Mouse (Mus musculus) cerebellum, adult (tissue): Measurements from ENCODE around the gene Sema4b.
A peak's percentile ranks its signal among the peaks of the same experiment; 100 is the strongest.

Experiments
- ATAC-seq: cut with Nextera tagmentation; 2 replicates; pipeline ENCODE4 v1.9.2; 2017; ENCODE audit warnings: mild to moderate bottlenecking, moderate library complexity, mixed read lengths; ENCODE audit not compliant: insufficient number of reproducible peaks, low FRiP score, low TSS enrichment

The Sema4b gene

GRCm38 (mm10) chr7:80186531-80187296, at the start of gene Sema4b:
Gene Sema4b, plus strand, starts transcription at chr7:80186841.
- peak; percentile 88 for ATAC-seq

GRCm38 (mm10) chr7:80138375-80138774, 48.3 kb upstream of the Sema4b start:
- no peak for ATAC-seq

- ATAC-seq = 0 out of 2 replicates have a peak, but pooled peaks have one; percentile 40
Measured at GRCm38 (mm10) chr7:80140815-80141214, 45.8 kb upstream of the Sema4b start.

GRCm38 (mm10) chr7:80143331-80144273, 43.0 kb upstream of the Sema4b start:
- ATAC-seq = no peak

- ATAC-seq = no peak
Measured at GRCm38 (mm10) chr7:80144695-80145094, 41.9 kb upstream of the Sema4b start.

GRCm38 (mm10) chr7:80146077-80146476, 40.6 kb upstream of the Sema4b start:
- no peak for ATAC-seq

- ATAC-seq = no peak
Measured at GRCm38 (mm10) chr7:80149356-80149755, 37.3 kb upstream of the Sema4b start.

- no peak for ATAC-seq
Measured at GRCm38 (mm10) chr7:80152152-80152551, 34.5 kb upstream of the Sema4b start.

GRCm38 (mm10) chr7:80152756-80153155, 33.9 kb upstream of the Sema4b start:
- no peak for ATAC-seq

GRCm38 (mm10) chr7:80154689-80155088, 32.0 kb upstream of the Sema4b start:
- ATAC-seq = no peak

GRCm38 (mm10) chr7:80156711-80157227, 29.9 kb upstream of the Sema4b start:
- ATAC-seq = no peak; the same call in 1 of the 2 replicates

- ATAC-seq = no peak
Measured at GRCm38 (mm10) chr7:80158496-80159268, 28.0 kb upstream of the Sema4b start.

- ATAC-seq = no peak
Measured at GRCm38 (mm10) chr7:80160293-80160944, 26.2 kb upstream of the Sema4b start.

- ATAC-seq = no peak
Measured at GRCm38 (mm10) chr7:80160945-80161306, 25.7 kb upstream of the Sema4b start.

- no peak for ATAC-seq
Measured at GRCm38 (mm10) chr7:80165432-80165831, 21.2 kb upstream of the Sema4b start.

- no peak for ATAC-seq
Measured at GRCm38 (mm10) chr7:80166740-80167139, 19.9 kb upstream of the Sema4b start.

- ATAC-seq = no peak
Measured at GRCm38 (mm10) chr7:80169847-80170246, 16.8 kb upstream of the Sema4b start.

GRCm38 (mm10) chr7:80171345-80171744, 15.3 kb upstream of the Sema4b start:
- ATAC-seq = no peak

GRCm38 (mm10) chr7:80172069-80172956, 14.3 kb upstream of the Sema4b start:
- ATAC-seq = no peak
